Mouse (Mus musculus) 3134 (cell line): Measurements from ENCODE around the gene Ldb2.

Experiments used
- DNase-seq: peaks from one replicate; pipeline ENCODE4 v3.0.0-alpha.2; 2011; ENCODE audit warnings: low spot score; ENCODE audit not compliant: insufficient read length; ENCODE audit errors: extremely low read depth

The Ldb2 gene

GRCm38 (mm10) chr5:44799053-44799860 is at the start of gene Ldb2:
Gene Ldb2, minus strand, starts transcription at chr5:44799680.
- no peak for DNase-seq

DNA sequence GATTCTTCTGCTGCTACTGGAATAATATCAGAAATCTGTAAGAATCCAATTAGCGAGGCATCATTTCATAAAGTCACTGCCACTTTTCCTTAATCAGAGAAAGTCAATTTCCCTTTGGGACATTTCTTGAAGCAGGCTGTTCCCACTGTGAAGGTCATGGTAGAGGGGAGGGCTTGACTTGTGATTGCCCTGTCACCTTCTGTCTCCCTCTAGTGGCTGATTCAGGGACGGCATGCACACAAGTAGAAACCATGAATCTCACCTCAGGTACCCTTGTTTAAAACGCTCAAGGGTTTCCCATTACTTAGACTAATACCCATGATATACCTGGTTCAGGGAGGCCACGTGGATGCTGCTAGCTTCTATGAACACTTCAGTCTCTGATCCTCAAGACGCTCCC is 31.8 kb upstream of the Ldb2 start:
- no peak for DNase-seq

DNA sequence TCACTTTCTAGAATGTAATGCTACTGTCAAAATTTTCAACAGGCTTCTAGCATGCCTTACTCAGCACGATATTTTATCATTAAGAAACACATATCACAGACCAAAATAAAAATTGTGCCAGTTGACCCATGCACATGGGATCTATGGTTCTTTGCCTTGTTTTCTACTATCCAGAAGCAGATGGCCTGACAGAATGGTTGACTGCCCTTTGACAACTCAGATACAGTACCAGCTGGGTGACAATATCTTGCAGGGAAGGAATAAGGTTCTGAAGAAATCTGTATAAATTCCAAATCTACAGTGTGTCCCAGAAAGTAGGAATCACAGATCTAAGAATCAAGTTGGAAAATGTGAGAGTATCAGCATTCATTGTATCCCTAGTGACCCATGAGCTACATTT is 16.0 kb upstream of the Ldb2 start:
- DNase-seq, result no peak

GRCm38 (mm10) chr5:44805960-44806359 is 6.5 kb upstream of the Ldb2 start:
- DNase-seq, result no peak

DNA sequence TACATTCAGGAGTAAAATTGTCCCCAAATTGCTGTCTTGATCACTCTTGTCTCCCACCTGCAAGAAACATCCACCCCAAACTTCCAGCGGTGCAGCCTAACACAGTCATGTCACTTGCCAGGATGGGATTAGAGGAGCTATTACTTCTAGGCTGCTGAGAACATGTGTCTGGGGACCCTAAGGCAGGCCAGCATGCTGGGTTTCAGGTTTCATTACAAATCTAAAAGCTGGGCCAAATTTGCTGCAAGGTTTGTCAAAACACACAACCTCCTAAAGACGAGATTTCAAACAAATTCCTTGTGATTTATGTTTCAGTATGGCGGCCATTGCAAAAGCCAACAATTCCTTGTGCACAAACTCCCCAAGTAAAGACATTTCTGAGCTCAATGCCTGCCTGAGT is 1.6 kb upstream of the Ldb2 start:
- no peak for DNase-seq

GRCm38 (mm10) chr5:44799861-44800260 is 381 bp upstream of the Ldb2 start:
- no peak for DNase-seq

GRCm38 (mm10) chr5:44798493-44798892 is 987 bp downstream of the Ldb2 start:
- no peak for DNase-seq

DNA sequence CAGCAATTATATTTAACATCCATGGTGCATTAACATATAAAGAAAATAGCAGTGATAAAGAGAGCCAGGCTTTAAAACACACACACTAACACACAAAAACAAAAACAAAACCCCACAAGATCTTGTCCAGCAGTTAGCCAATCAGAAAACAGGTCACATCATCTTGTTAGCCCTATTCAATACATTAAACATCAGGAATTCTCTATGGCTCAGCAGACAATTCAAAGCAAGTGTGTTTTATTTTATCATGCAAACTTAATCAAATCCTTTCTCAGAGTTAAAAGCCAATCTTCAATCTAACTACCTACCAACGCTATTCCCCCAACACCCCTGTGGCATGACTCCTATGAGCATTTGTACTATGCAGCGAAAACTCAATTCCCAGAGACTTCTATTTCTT is 1.4 kb downstream of the Ldb2 start:
- DNase-seq, result no peak

GRCm38 (mm10) chr5:44784591-44784990 is 14.9 kb downstream of the Ldb2 start:
- no peak for DNase-seq

GRCm38 (mm10) chr5:44779340-44779739 is 20.1 kb downstream of the Ldb2 start:
- DNase-seq, result no peak

DNA sequence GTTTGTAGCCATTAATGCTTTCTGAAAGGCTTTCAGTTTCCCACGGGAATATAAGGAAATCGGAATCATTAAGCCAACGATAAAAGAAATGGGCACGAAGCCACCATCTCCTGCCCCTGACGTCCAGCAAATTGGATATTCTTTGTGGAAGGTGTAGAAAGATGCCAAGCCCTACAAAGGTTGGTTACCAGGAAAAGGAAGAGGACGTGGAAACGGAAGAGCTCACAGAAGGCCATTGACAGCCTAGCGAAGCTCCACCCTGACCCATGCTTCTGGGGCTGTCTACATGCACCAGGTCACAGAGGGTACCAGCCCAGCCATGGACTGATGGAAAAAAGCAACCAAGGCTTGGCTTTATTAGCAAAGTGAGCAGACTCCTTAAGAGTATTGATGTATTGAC is 31.0 kb downstream of the Ldb2 start:
- no peak for DNase-seq

DNA sequence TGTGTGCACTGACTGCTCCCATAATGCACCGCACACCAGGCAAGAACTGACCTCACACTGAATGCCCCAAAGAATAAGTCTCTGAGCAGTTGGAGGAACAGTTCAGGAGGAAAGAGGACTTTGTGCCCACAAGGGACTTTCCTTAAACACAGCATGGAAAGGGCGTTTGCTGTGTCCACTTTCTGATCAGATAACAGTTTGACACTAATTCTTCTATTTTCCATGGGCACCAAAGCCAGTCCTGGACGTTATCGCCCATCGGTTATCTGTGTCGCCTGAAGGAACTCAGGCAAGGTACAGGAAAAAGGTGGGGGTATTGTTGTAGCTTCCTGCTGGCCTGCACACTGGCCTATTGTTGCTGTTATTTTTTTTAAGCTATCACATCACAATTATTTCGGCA is 34.6 kb downstream of the Ldb2 start:
- DNase-seq, result no peak

GRCm38 (mm10) chr5:44759178-44759577 is 40.3 kb downstream of the Ldb2 start:
- DNase-seq, result no peak

- DNase-seq, result no peak
These were observed 45.1 kb downstream of the Ldb2 start for GRCm38 (mm10) chr5:44754156-44754910.

- DNase-seq, result no peak
These were observed 53.8 kb downstream of the Ldb2 start for GRCm38 (mm10) chr5:44745706-44746105.

DNA sequence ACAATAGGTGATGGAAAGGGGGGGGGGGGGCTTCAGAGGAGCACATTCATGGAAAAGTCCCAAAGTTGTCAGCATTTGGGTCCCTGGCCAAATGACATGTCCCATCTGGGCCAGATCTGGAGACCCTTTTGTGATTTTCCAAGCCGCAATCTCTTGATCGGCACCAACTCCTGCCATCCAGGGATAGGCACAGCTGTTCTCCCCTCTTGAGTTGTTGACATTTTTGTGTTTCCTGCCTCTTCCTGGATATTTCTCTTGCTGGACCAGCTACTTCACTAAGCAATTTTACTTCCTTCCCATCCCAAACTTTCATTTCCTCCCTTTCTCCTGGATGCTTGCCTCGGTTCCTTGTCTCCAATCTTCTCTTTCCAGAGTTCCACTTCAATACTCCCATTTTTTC is 63.1 kb downstream of the Ldb2 start:
- DNase-seq, result no peak

DNA sequence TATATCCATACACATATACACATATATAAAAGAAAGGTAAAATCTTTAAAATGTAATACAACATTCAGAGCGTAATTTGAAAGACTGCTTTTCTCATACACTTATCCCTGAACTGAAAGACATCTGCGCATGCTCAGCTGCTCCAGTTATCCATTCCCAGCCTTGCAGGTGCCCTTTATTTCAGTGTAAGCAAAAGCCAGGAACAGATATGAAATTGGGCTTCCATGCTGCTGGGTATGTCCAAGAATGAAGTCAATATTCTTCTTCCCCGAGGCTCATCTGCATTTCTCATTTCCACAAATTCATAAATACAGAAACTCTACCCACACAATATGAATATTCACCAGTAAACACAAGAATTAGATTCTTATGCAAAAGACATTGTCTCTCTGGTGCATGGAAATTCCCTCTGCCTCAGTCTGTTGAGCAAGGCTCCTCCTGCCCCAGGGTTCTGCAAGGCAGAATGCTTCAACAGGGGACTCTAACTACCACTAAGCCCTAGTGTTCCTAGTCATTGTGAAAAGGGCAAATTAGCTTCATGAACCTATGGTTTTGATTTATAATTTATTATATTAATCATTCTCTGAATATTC is 65.3 kb downstream of the Ldb2 start:
- no peak for DNase-seq

GRCm38 (mm10) chr5:44729646-44730310 is 69.7 kb downstream of the Ldb2 start:
- DNase-seq, result no peak

DNA sequence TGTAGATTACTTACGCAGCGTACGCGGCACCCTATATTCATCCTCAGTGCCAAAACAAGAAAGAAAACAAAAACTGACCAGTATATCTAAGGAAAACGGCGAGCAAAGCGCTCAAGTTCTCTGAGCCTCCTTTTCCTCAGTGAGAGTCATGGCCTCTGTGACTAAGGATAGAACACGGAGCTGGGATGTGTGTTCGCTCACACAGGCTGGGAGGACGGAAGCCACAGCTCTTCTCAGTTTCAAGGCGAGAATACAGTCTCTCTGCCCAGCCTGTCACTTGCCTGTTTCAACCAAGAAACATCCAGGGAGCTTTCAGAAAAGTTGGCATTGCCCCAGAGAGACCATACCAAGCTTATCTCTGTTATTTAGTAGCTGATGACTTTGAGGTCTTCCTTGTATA is 71.5 kb downstream of the Ldb2 start:
- DNase-seq, result no peak

DNA sequence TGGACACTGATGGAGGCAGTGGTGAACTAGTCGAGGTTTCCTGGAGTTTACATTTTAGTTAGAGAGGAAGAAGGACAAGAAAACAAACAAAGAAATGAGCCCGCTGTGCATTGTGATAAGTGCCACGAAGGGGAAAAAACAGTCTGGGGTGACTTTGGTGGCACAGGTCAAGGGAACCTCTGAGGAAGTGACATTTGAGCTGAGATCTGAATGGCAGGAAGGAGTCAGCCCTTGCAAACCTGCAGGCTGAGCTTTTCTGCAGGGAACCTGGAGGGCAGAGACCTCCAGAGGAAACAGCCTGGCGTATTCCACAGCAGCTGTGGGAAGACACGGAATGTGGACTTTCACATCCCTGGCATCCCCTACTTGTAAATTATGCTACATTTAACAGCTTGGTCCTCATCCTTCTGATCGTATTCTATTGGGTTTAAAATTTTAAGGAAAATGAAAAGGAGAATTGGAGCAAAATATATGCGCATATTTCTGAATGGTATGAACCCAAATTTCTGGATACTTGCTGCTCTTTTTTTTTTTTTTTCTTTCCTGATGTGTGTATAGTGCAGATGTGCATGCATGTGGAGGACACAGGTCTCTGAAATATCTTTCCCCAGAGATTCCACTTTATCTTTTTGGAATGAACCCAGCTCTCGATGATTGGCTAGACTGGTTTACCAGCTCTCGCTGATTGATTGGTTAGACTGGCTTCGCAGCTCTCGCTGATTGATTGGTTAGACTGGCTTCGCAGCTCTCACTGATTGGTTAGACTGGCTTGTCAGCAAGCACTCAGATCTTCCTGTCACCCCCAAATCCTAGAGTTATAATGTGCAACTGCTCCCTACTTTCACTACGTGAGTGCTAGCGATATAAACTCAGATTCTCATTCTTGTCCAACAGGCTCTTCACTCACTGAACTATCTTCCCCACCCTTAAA is 72.7 kb downstream of the Ldb2 start:
- no peak for DNase-seq
